Mouse (Mus musculus) gastrocnemius, postnatal 14 days (tissue): ENCODE results near the gene Cops2. TPM values are rescaled to one million over a fixed set of nuclear protein-coding genes. Genes with fewer than 3 reads are reported as not detected.

Experiments
- DNase-seq: peaks from one replicate; pipeline ENCODE4 v3.0.0; 2021; ENCODE audit warnings: mixed read lengths
- intact Hi-C: fragments of 180-260 bp; cut with DNase I; formaldehyde crosslinking; loops from one replicate; pipeline ENCODE4 v1.15.1; 2025; ENCODE audit warnings: low total_unique reads
- total RNA-seq, 2 experiments: library from RNA; stranded (reverse); gene quantifications; 2 replicates each; pipeline ENCODE4 v1.2.3; 2021

Cops2 gene
- total RNA-seq, 2 experiments from 2014 or later: 88.8 to 94.1 TPM

- intact Hi-C loops: no loop called here
- no peak for DNase-seq
Measured at GRCm38 (mm10) chr2:125788785-125789184, 70.2 kb downstream of the Cops2 start.

- no peak for DNase-seq
- intact Hi-C loops: no loop called here
Measured at GRCm38 (mm10) chr2:125788351-125788750, 70.6 kb downstream of the Cops2 start.

GRCm38 (mm10) chr2:125785021-125785420 lies 73.9 kb downstream of the Cops2 start:
- no peak for DNase-seq
- intact Hi-C loops: no loop called here

GRCm38 (mm10) chr2:125784392-125784791 lies 74.5 kb downstream of the Cops2 start:
- no peak for DNase-seq
- intact Hi-C loops: no loop called here

GRCm38 (mm10) chr2:125783868-125784267 lies 75.1 kb downstream of the Cops2 start:
- no peak for DNase-seq
- intact Hi-C loops: no loop called here

GRCm38 (mm10) chr2:125782719-125783109 lies 76.2 kb downstream of the Cops2 start, which contains the start of gene Secisbp2l:
TSS of gene Secisbp2l (minus strand) at chr2:125782870.
- intact Hi-C loops: no loop called here
- DNase-seq: peak; percentile 97

GRCm38 (mm10) chr2:125781978-125782718 lies 76.8 kb downstream of the Cops2 start:
- intact Hi-C loops: no loop called here

GRCm38 (mm10) chr2:125781006-125781405 lies 77.9 kb downstream of the Cops2 start:
- no peak for DNase-seq
- intact Hi-C loops: no loop called here

More at GRCm38 (mm10) chr2:125781978-125782718, 76.8 kb downstream of the Cops2 start:
- DNase-seq: no peak

Other genes with a start within 250 kb of the Cops2 start
- gene Cep152, start 234.0 kb downstream of the Cops2 start, total RNA-seq: 1 to 10 TPM; 1.1 to 1.2 TPM
- gene Eid1, start 186.0 kb downstream of the Cops2 start, total RNA-seq: 10 to 100 TPM; 44.0 to 51.5 TPM
- 1 to 10 TPM; 1.5 to 4.4 TPM for gene Shc4, start 135.0 kb downstream of the Cops2 start, total RNA-seq
- 10 to 100 TPM; 19.1 to 38.8 TPM for gene Secisbp2l, start 76.3 kb downstream of the Cops2 start, total RNA-seq
- 1 to 10 TPM; 8.1 to 8.6 TPM for gene Galk2, start within 50 bp of the Cops2 start, total RNA-seq
- 1 to 10 TPM; 2.7 to 4.4 TPM for gene Fgf7, start 175.5 kb upstream of the Cops2 start, total RNA-seq